In genomic region chr2:33760571-33760991, GRCm38 (mm10) we compare ENCODE assay signal across 14 mouse cellular contexts.
DNase-seq lines count a peak whose midpoint lies in the region; ATAC-seq and TF ChIP-seq lines count a peak whose summit lies in the region.
"Had no signal": no experiment of that assay in that cellular context is flagged by ENCODE, and none has a peak within 500 bp of the region (broad histone marks: within the 10 kb centered on the region; RNA-seq: fewer than 3 reads in every experiment).

No protein-coding gene starts in this region.

- peaks cover 31% of the 10 kb centered on the region for H3K27me3 ChIP-seq in forebrain, embryonic 12.5 days
- peaks cover 20% of the 10 kb centered on the region; the same call in 1 of the 2 replicates for H3K27me3 ChIP-seq in forebrain, embryonic 10.5 days (ENCODE audit: poor library complexity, severe bottlenecking)
- H3K27me3 ChIP-seq in forebrain, embryonic 16.5 days (replicated peaks; ENCODE audit: control insufficient read depth, insufficient read depth, low read length): no peaks in the 10 kb centered on the region
- no peaks in the 10 kb centered on the region for H3K27me3 ChIP-seq in liver, postnatal 0 days (ENCODE audit: insufficient read depth, low read length)
- H3K27me3 ChIP-seq: limb, embryonic 15.5 days; neural tube, embryonic 12.5 days; stomach, embryonic 15.5 days had no signal

- no peak for TF ChIP-seq CTCF in olfactory bulb, adult 2 months (IDR thresholded peaks at IDR 0.05; ENCODE audit: insufficient read depth, low read depth, low read length)
- no peak for TF ChIP-seq CTCF in liver, postnatal 0 days (IDR thresholded peaks at IDR 0.05; ENCODE audit: low read depth)

- no peak overlapping the region for H3K9ac ChIP-seq in forebrain, embryonic 12.5 days
- H3K9ac ChIP-seq in forebrain, embryonic 16.5 days (replicated peaks; ENCODE audit: low read depth, low read length): no peak overlapping the region
- no peak overlapping the region for H3K9ac ChIP-seq in liver, postnatal 0 days (replicated peaks)
- H3K9ac ChIP-seq: limb, embryonic 15.5 days; neural tube, embryonic 12.5 days; stomach, embryonic 15.5 days had no signal

- H3K27ac ChIP-seq in forebrain, embryonic 12.5 days: peak overlapping the region; percentile 71
- no peak overlapping the region for H3K27ac ChIP-seq in forebrain, embryonic 10.5 days
- H3K27ac ChIP-seq in forebrain, embryonic 16.5 days (ENCODE audit: low read length): peak overlapping the region; percentile 73
- peak overlapping the region; percentile 99 for H3K27ac ChIP-seq in olfactory bulb, adult 2 months (ENCODE audit: insufficient read depth, low read depth, low read length)
- no peak overlapping the region for H3K27ac ChIP-seq in liver, postnatal 0 days (ENCODE audit: low read depth)
- H3K27ac ChIP-seq: embryonic facial prominence, embryonic 10.5 days; neural tube, embryonic 12.5 days; stomach, embryonic 15.5 days had no signal

- WGBS in forebrain, embryonic 12.5 days: 87% methylated on average over 13 of the region's 13 CpGs
- WGBS in forebrain, embryonic 10.5 days: 91% methylated on average over 13 of the region's 13 CpGs
- 48% methylated on average over 13 of the region's 13 CpGs for WGBS in forebrain, embryonic 16.5 days
- WGBS in olfactory bulb, adult 2 months: 14% methylated on average over 13 of the region's 13 CpGs
- WGBS in liver, postnatal 0 days (ENCODE audit: insufficient replicate concordance): 76% methylated on average over 13 of the region's 13 CpGs

- H3K36me3 ChIP-seq in forebrain, embryonic 12.5 days (replicated peaks): peaks cover 9% of the 10 kb centered on the region; the same call in 1 of the 2 replicates
- H3K36me3 ChIP-seq in forebrain, embryonic 10.5 days (replicated peaks): peaks cover 6% of the 10 kb centered on the region; the same call in 1 of the 2 replicates
- H3K36me3 ChIP-seq in forebrain, embryonic 16.5 days (ENCODE audit: control insufficient read depth, insufficient read depth): peaks cover 4% of the 10 kb centered on the region
- no peaks in the 10 kb centered on the region for H3K36me3 ChIP-seq in liver, postnatal 0 days (replicated peaks; ENCODE audit: insufficient read depth, low read length)
- H3K36me3 ChIP-seq: limb, embryonic 15.5 days; stomach, embryonic 15.5 days had no signal

- no peak for TF ChIP-seq EP300 in liver, postnatal 0 days (IDR thresholded peaks at IDR 0.05; ENCODE audit: low read depth)

- peaks cover 38% of the 10 kb centered on the region for H3K4me1 ChIP-seq in forebrain, embryonic 12.5 days
- H3K4me1 ChIP-seq in forebrain, embryonic 10.5 days: peaks cover 57% of the 10 kb centered on the region
- peaks cover 29% of the 10 kb centered on the region for H3K4me1 ChIP-seq in forebrain, embryonic 16.5 days (replicated peaks; ENCODE audit: control insufficient read depth, insufficient read depth, low read length)
- H3K4me1 ChIP-seq in olfactory bulb, adult 2 months (ENCODE audit: control insufficient read depth, insufficient read depth, low read length): peaks cover 57% of the 10 kb centered on the region
- H3K4me1 ChIP-seq in liver, postnatal 0 days (ENCODE audit: insufficient read depth): peaks cover 5% of the 10 kb centered on the region; the same call in 1 of the 2 replicates

- no peaks in the 10 kb centered on the region for H3K9me3 ChIP-seq in forebrain, embryonic 12.5 days
- peaks cover 3% of the 10 kb centered on the region for H3K9me3 ChIP-seq in forebrain, embryonic 10.5 days
- no peaks in the 10 kb centered on the region for H3K9me3 ChIP-seq in forebrain, embryonic 16.5 days (ENCODE audit: control insufficient read depth, low read length)
- H3K9me3 ChIP-seq in liver, postnatal 0 days (ENCODE audit: low read length): no peaks in the 10 kb centered on the region
- H3K9me3 ChIP-seq: embryonic facial prominence, embryonic 10.5 days; limb, embryonic 15.5 days; neural tube, embryonic 12.5 days; stomach, embryonic 15.5 days had no signal

- no peak for TF ChIP-seq POLR2A in olfactory bulb, adult 2 months (IDR thresholded peaks at IDR 0.05; ENCODE audit: insufficient read depth, low read depth, low read length)

- DNase-seq in forebrain, embryonic 10.5 days (ENCODE audit: extremely low spot score, low spot score): no peak
- peak; percentile 53 for DNase-seq in ovary, adult 18-20 months (ENCODE audit: low spot score)
- DNase-seq in ovary, postnatal 10 days (ENCODE audit: low spot score): no peak
- no peak for DNase-seq in liver, postnatal 0 days
- no peak for DNase-seq in spleen, postnatal 36 days (ENCODE audit: low spot score in 2 of 2)
- DNase-seq: heart, postnatal 14 days; lung, postnatal 4 days had no signal

- H3K4me3 ChIP-seq in forebrain, embryonic 12.5 days (replicated peaks): no peak overlapping the region
- no peak overlapping the region for H3K4me3 ChIP-seq in forebrain, embryonic 10.5 days
- H3K4me3 ChIP-seq in forebrain, embryonic 16.5 days (replicated peaks; ENCODE audit: low read length): no peak overlapping the region
- no peak overlapping the region for H3K4me3 ChIP-seq in olfactory bulb, adult 2 months (ENCODE audit: insufficient read depth, low read depth, low read length)
- H3K4me3 ChIP-seq in liver, postnatal 0 days (ENCODE audit: low read depth, low read length): no peak overlapping the region
- H3K4me3 ChIP-seq: embryonic facial prominence, embryonic 10.5 days; limb, embryonic 15.5 days; neural tube, embryonic 12.5 days; stomach, embryonic 15.5 days had no signal

- no peak for ATAC-seq in forebrain, embryonic 12.5 days (ENCODE audit: low FRiP score)
- ATAC-seq in forebrain, embryonic 16.5 days: no peak
- no peak for ATAC-seq in liver, postnatal 0 days

- H3K4me2 ChIP-seq in forebrain, embryonic 12.5 days: no peak overlapping the region
- no peak overlapping the region for H3K4me2 ChIP-seq in forebrain, embryonic 16.5 days (ENCODE audit: low read length)
- no peak overlapping the region for H3K4me2 ChIP-seq in liver, postnatal 0 days (ENCODE audit: low read depth, low read length)
- H3K4me2 ChIP-seq: limb, embryonic 15.5 days; neural tube, embryonic 12.5 days; stomach, embryonic 15.5 days had no signal

Comparison
In these comparisons a context has a peak if more than half of its experiments do, and no peak if none do; other contexts are left out.
1. H3K27ac ChIP-seq: peak in forebrain, embryonic 12.5 days (single experiment), forebrain, embryonic 16.5 days (single experiment) and olfactory bulb, adult 2 months (single experiment); none in forebrain, embryonic 10.5 days (single experiment) and liver, postnatal 0 days (single experiment).